19 mouse cellular contexts compared by ENCODE assay signal in genomic region chr13:115595126-115595671, GRCm38 (mm10).
"Had no signal": no experiment of that assay in that cellular context is flagged by ENCODE, and none has a peak within 500 bp of the region (broad histone marks: within the 10 kb centered on the region; RNA-seq: fewer than 3 reads in every experiment).

No protein-coding gene starts in this region.

- H3K4me3 ChIP-seq: lung, embryonic 15.5 days; megakaryocyte, embryonic 14.5 days; midbrain, embryonic 13.5 days; midbrain, embryonic 15.5 days; neural tube, embryonic 12.5 days had no signal

- H3K4me1 ChIP-seq: lung, embryonic 15.5 days; megakaryocyte, embryonic 14.5 days; midbrain, embryonic 13.5 days; midbrain, embryonic 15.5 days; neural tube, embryonic 12.5 days had no signal

- H3K9ac ChIP-seq: liver, embryonic 14.5 days; lung, embryonic 15.5 days; midbrain, embryonic 13.5 days; midbrain, embryonic 15.5 days; neural tube, embryonic 12.5 days had no signal

- DNase-seq: lung, adult 2 months; lung, postnatal 14 days; lung, postnatal 36 days; right cerebral cortex, adult 18-20 months; right cerebral cortex, postnatal 25 days; right cerebral cortex, postnatal 4 days; spleen, adult 18-20 months; thymus, adult 18-20 months; thymus, postnatal 14 days; thymus, postnatal 36 days had no signal

- H3K36me3 ChIP-seq: lung, embryonic 15.5 days; midbrain, embryonic 13.5 days; midbrain, embryonic 15.5 days; neural tube, embryonic 12.5 days had no signal

- ATAC-seq: lung, postnatal 0 days; midbrain, embryonic 13.5 days; midbrain, embryonic 15.5 days had no signal

- H3K4me2 ChIP-seq: lung, embryonic 15.5 days; midbrain, embryonic 11.5 days; midbrain, embryonic 13.5 days; midbrain, embryonic 15.5 days; neural tube, embryonic 12.5 days had no signal

- H3K27me3 ChIP-seq: lung, embryonic 15.5 days; megakaryocyte, embryonic 14.5 days; midbrain, embryonic 13.5 days; midbrain, embryonic 15.5 days; neural tube, embryonic 12.5 days had no signal

- H3K27ac ChIP-seq: liver, embryonic 14.5 days; lung, embryonic 15.5 days; macrophage; midbrain, embryonic 13.5 days; midbrain, embryonic 15.5 days; neural tube, embryonic 12.5 days had no signal

- H3K9me3 ChIP-seq: lung, embryonic 15.5 days; megakaryocyte, embryonic 14.5 days; midbrain, embryonic 13.5 days; midbrain, embryonic 15.5 days; neural tube, embryonic 12.5 days had no signal
